Mouse (Mus musculus) heart, postnatal 0 days (tissue): ENCODE results near the gene Dlg4.

Source experiments
- CTCF ChIP-seq: IDR thresholded peaks from 2 replicates; pipeline ENCODE4 v1.5.1; 2016; ENCODE audit warnings: antibody characterized with exemption, control low read depth, low read depth
- EP300 ChIP-seq: IDR thresholded peaks from 2 replicates; pipeline ENCODE4 v1.6.1; 2016; ENCODE audit warnings: antibody characterized with exemption, low read depth

- no peak for TF ChIP-seq CTCF
- TF ChIP-seq EP300, result no peak
Observed at GRCm38 (mm10) chr11:69983377-69983776, 33.4 kb upstream of the Dlg4 start.
